Mouse (Mus musculus) C2C12 (cell line): ENCODE data around the gene Ackr2.

Experiments
- CEBPB ChIP-seq: IDR thresholded peaks from one replicate; pipeline ENCODE4 v1.6.1; 2011; ENCODE audit warnings: low read depth, mild to moderate bottlenecking, control low read depth, moderate library complexity
- CTCF ChIP-seq: IDR thresholded peaks from one replicate; pipeline ENCODE4 v1.5.1; 2011; ENCODE audit not compliant: control insufficient read depth, insufficient read depth, insufficient read length
- USF1 ChIP-seq: IDR thresholded peaks from one replicate; pipeline ENCODE4 v1.6.1; 2011; ENCODE audit warnings: low read depth, mild to moderate bottlenecking, control low read depth, moderate library complexity

DNA sequence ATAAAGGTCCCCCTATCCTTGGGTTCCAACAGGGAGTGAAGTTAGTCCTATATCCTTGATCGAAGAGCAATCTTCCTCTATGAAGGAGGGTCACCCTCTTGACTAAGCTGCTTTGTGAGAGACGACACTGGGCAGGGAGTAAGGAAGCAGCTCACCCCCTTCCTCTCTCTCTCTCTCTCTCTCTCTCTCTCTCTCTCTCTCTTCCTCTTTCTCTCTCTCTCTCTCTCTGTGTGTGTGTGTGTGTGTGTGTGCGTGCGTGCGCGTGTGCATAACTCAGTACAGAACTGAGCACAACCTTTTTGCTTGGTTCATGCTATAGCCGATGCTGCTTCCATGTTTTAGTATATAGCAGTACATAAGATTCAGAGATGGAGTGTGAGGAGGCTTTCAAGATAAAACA lies 6.8 kb downstream of the Ackr2 start:
- TF ChIP-seq CTCF (no peak), USF1 (no peak), CEBPB (no peak)
